Mouse (Mus musculus): ENCODE results near the gene Dhfr. TPM values are rescaled to one million over a fixed set of nuclear protein-coding genes. Genes with fewer than 3 reads are reported as not detected.

Gene Dhfr
- polyA plus RNA-seq, 1 experiment from 2014 or later, result 10.2 TPM

DNA sequence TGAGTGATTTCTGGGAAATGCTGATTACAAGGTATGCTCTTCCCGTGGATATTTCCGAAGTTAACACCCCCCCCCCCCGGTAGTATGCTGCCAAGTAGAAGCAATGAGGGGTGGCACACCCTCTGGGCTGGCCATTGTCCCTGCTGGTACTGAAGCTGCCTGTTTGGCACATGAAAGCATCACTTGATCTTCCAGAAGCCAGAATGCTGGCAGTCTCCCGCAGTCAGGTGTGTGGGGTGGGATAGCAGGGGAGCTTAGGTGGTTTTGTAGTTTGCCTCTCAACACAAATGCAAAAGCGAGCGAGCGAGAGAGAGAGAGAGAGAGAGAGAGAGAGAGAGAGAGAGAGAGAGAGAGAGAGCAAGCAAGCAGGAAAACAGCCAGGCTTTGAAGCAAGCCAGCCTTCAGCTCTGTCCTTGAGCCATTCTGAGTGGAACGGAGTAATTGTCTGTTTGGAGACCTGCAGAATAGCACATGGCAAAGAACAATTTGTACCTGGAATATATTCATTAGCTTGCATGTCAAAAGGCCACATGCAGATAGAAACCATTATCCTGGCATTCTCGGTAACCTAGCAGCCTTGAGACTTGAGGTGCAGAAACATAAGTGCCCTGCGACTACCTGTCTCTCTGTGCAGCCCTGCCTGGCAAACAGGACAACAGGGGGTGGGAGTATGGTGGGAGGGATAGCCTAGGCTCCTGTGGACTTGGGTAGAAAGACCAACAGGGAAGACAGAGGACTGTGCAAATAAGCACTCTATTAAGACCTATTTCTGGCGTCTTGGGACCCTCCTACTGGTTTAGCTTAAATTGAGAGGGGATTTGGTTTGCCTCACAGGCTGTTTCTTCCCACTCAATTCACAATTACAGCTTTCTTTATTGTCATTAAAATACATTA is 44.2 kb downstream of the Dhfr start:
- WGBS, result 74% methylated on average over 11 of the region's 11 CpGs
- Histone ChIP-seq H3K27me3 (replicated peaks; ENCODE audit: control insufficient read depth, insufficient read depth, low read length) (no peaks in the 10 kb centered on the region), H3K27ac (ENCODE audit: low read depth, low read length) (no peak overlapping the region), H3K4me1 (replicated peaks; ENCODE audit: control insufficient read depth, insufficient read depth, low read length) (no peaks in the 10 kb centered on the region), H3K36me3 (ENCODE audit: control insufficient read depth, insufficient read depth) (no peaks in the 10 kb centered on the region), H3K9me3 (ENCODE audit: control insufficient read depth) (no peaks in the 10 kb centered on the region), H3K4me3 (ENCODE audit: low read depth, low read length) (no peak overlapping the region), H3K9ac (ENCODE audit: low read depth, low read length) (no peak overlapping the region), H3K4me2 (replicated peaks; ENCODE audit: low read depth) (no peak overlapping the region)
- TF ChIP-seq CTCF (IDR thresholded peaks at IDR 0.05; ENCODE audit: low read depth), result no peak
- no peak for ATAC-seq

DNA sequence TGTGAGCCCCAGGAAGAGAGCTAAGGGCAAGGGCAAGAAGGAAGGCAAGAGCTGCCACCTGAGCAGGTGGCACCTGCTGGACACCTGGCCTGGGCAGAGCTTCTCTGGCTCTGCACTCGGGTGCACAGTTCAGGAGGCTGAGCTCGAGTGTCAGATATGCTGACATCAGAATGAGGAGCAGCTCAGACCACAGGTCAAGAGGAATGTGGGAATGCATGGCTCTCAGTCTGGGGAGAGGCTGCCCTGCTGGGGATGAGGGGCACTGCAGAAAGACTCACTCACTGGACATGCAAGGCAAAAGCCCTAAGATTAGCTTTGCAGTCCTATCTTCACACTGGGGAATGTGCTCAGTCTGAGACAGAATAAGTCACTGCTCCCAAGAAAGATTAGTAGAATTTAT is 47.5 kb downstream of the Dhfr start:
- ATAC-seq, result no peak
- WGBS, result 26% methylated on average over 2 of the region's 2 CpGs

DNA sequence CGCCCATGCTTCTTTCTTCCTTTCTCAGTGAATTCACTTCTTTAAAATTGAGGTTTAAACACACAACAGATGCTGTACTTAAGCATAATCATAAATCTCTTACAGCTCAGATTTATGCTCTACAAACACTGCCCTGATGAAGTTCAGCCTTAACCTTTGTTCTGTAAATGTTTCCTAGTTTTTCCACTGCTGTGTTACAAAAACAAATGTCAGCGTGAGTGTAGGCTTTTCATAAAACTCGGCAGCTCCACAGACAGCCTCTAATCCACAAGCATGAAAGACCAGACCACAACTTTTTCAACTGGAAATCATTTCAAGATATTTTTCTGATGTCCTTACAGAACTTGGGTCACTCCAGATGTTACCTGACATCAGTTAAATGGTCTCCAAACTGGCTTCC is 49.0 kb downstream of the Dhfr start:
- H3K9ac ChIP-seq (ENCODE audit: low read depth, low read length), result no peak overlapping the region
- no peaks in the 10 kb centered on the region for H3K27me3 ChIP-seq (replicated peaks; ENCODE audit: control insufficient read depth, insufficient read depth, low read length)
- no peaks in the 10 kb centered on the region for H3K4me1 ChIP-seq (replicated peaks; ENCODE audit: control insufficient read depth, insufficient read depth, low read length)
- WGBS, result 64% methylated on average over 3 of the region's 3 CpGs
- H3K4me2 ChIP-seq (replicated peaks; ENCODE audit: low read depth), result no peak overlapping the region
- H3K4me3 ChIP-seq (ENCODE audit: low read depth, low read length), result no peak overlapping the region
- TF ChIP-seq CTCF (IDR thresholded peaks at IDR 0.05; ENCODE audit: low read depth), result no peak
- no peak for ATAC-seq
- H3K27ac ChIP-seq (ENCODE audit: low read depth, low read length), result no peak overlapping the region
- H3K36me3 ChIP-seq (ENCODE audit: control insufficient read depth, insufficient read depth), result no peaks in the 10 kb centered on the region
- 0 out of 2 replicates have a peak, but pooled peaks cover 3% of the 10 kb centered on the region for H3K9me3 ChIP-seq (ENCODE audit: control insufficient read depth)

More for the DNA sequence above, 47.5 kb downstream of the Dhfr start:
- Histone ChIP-seq H3K4me1 (replicated peaks; ENCODE audit: control insufficient read depth, insufficient read depth, low read length) (no peaks in the 10 kb centered on the region), H3K9me3 (ENCODE audit: control insufficient read depth) (0 out of 2 replicates have a peak, but pooled peaks cover 3% of the 10 kb centered on the region), H3K36me3 (ENCODE audit: control insufficient read depth, insufficient read depth) (no peaks in the 10 kb centered on the region), H3K4me2 (replicated peaks; ENCODE audit: low read depth) (no peak overlapping the region), H3K4me3 (ENCODE audit: low read depth, low read length) (no peak overlapping the region), H3K27me3 (replicated peaks; ENCODE audit: control insufficient read depth, insufficient read depth, low read length) (no peaks in the 10 kb centered on the region), H3K27ac (ENCODE audit: low read depth, low read length) (no peak overlapping the region), H3K9ac (ENCODE audit: low read depth, low read length) (no peak overlapping the region)
- TF ChIP-seq CTCF (IDR thresholded peaks at IDR 0.05; ENCODE audit: low read depth), result no peak

DNA sequence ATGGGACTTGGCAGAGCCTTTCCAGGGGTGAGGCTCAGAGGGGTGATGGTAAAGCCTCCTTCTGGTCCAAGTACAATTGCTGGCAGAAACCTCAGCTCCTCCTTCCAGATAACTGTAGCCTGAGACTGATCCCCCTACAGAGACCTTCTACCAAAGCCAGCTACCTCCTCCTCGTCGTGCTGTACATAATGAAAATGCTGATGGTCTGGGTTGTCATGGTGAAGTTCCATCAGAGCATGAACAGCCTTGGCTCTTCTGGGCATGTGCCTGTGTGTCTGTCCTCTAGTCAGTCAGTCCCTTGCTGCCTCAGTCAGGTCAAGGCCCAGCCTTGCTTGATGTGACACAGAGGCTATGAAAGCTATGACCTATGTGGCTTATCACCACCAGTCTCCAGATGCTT is 56.0 kb downstream of the Dhfr start:
- H3K4me1 ChIP-seq (replicated peaks; ENCODE audit: control insufficient read depth, insufficient read depth, low read length), result no peaks in the 10 kb centered on the region
- TF ChIP-seq CTCF (IDR thresholded peaks at IDR 0.05; ENCODE audit: low read depth), result no peak
- no peak overlapping the region for H3K4me2 ChIP-seq (replicated peaks; ENCODE audit: low read depth)
- no peaks in the 10 kb centered on the region for H3K36me3 ChIP-seq (ENCODE audit: control insufficient read depth, insufficient read depth)
- no peak overlapping the region for H3K27ac ChIP-seq (ENCODE audit: low read depth, low read length)
- H3K9me3 ChIP-seq (ENCODE audit: control insufficient read depth), result no peaks in the 10 kb centered on the region
- no peak overlapping the region for H3K4me3 ChIP-seq (ENCODE audit: low read depth, low read length)
- no peaks in the 10 kb centered on the region for H3K27me3 ChIP-seq (replicated peaks; ENCODE audit: control insufficient read depth, insufficient read depth, low read length)
- WGBS, result 79% methylated on average over 2 of the region's 2 CpGs
- ATAC-seq, result no peak
- no peak overlapping the region for H3K9ac ChIP-seq (ENCODE audit: low read depth, low read length)

DNA sequence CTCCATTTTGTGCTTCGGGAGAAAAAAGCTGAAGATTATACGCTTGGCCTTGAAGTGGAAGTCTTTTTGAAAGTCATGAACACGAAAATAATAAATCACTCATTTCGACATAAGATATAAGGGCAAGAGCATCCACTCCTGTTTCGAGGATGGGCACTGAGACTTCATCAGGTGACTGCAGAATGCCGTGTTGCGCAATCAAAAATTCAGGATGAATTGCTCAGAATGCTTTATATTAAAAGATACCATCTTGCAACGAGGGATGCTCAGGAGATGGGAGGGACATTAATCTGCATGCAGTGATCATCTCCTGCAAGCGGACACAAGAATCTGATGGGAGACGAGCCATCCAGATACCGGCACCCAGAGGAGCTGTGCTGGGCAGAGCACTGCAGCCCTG is 65.1 kb downstream of the Dhfr start:
- ATAC-seq, result no peak
- Histone ChIP-seq H3K27me3 (replicated peaks; ENCODE audit: control insufficient read depth, insufficient read depth, low read length) (peaks cover 11% of the 10 kb centered on the region; the same call in 1 of the 2 replicates), H3K36me3 (ENCODE audit: control insufficient read depth, insufficient read depth) (no peaks in the 10 kb centered on the region), H3K4me3 (ENCODE audit: low read depth, low read length) (no peak overlapping the region), H3K9me3 (ENCODE audit: control insufficient read depth) (no peaks in the 10 kb centered on the region), H3K4me2 (replicated peaks; ENCODE audit: low read depth) (no peak overlapping the region), H3K4me1 (replicated peaks; ENCODE audit: control insufficient read depth, insufficient read depth, low read length) (no peaks in the 10 kb centered on the region), H3K9ac (ENCODE audit: low read depth, low read length) (no peak overlapping the region), H3K27ac (ENCODE audit: low read depth, low read length) (no peak overlapping the region)
- no peak for TF ChIP-seq CTCF (IDR thresholded peaks at IDR 0.05; ENCODE audit: low read depth)
- WGBS, result 83% methylated on average over 11 of the region's 11 CpGs

DNA sequence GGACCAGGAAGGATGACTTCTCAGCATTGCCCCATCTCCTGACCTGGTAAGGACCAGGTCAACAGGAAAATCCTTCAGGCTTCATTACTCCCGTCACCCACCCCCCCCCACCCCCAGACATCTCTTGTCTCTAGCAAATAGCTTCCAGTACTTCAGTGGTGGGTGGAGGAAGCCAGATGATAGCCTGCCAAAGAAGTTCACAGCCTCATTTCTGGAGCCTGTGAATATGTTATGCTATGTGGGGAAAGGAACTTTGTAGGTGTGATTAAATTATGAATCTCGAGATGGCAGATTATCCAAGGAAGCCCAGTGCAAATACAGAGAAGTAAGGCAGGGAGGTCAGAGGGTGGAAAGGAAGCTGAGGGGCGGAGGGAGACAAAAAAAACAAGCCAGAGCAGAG is 69.2 kb downstream of the Dhfr start:
- Histone ChIP-seq H3K27me3 (replicated peaks; ENCODE audit: control insufficient read depth, insufficient read depth, low read length) (peaks cover 44% of the 10 kb centered on the region), H3K4me3 (ENCODE audit: low read depth, low read length) (no peak overlapping the region), H3K4me1 (replicated peaks; ENCODE audit: control insufficient read depth, insufficient read depth, low read length) (0 out of 2 replicates have a peak, but pooled peaks cover 3% of the 10 kb centered on the region), H3K9me3 (ENCODE audit: control insufficient read depth) (no peaks in the 10 kb centered on the region), H3K9ac (ENCODE audit: low read depth, low read length) (no peak overlapping the region), H3K27ac (ENCODE audit: low read depth, low read length) (no peak overlapping the region), H3K36me3 (ENCODE audit: control insufficient read depth, insufficient read depth) (no peaks in the 10 kb centered on the region), H3K4me2 (replicated peaks; ENCODE audit: low read depth) (no peak overlapping the region)
- TF ChIP-seq CTCF (IDR thresholded peaks at IDR 0.05; ENCODE audit: low read depth), result no peak
- no peak for ATAC-seq
- 47% methylated on average over 3 of the region's 3 CpGs for WGBS
